Mouse (Mus musculus) monocyte, adult 5-6 weeks (primary cell): ENCODE results near the gene Mrgprb4. TPM values are rescaled to one million over a fixed set of nuclear protein-coding genes. Genes with fewer than 3 reads are reported as not detected.

ENCODE experiments used
- ATAC-seq: fragments of 153-309, 156-312 bp; replicated peaks from 2 replicates; pipeline ENCODE4 v1.8.0; 2017; ENCODE audit warnings: mild to moderate bottlenecking; ENCODE audit not compliant: low TSS enrichment, insufficient number of reproducible peaks, severe bottlenecking, poor library complexity, low FRiP score
- total RNA-seq: library from RNA; stranded (forward); fragments of 200-1000, 200-491, 200-594 nt; gene quantifications from 3 replicates; pipeline ENCODE4 v1.2.3, GENCODE M21; 2017

Gene Mrgprb4
- not detected in 3 replicates for total RNA-seq

DNA sequence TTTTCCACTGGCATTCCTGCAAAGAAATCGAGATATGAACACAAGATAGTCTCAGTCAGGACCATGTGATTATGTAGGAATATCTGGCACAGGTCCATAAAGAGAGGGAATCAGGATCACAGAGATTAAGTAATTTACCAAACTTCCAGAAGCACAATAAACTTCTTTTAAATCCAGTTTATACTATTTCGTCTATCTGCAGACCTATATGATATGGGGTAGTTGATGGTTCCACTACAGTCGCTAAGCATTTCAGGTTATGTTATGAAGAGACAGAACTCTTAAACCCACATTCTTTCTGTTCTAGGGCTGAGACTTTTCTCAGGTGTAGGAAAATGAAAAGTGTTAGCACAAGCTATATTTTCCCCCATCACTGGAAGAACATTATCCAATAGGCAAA lies at the start of gene Mrgprb4:
Gene Mrgprb4, minus strand, starts transcription at position 101 of the 400 bp plus-strand sequence.
- no peak for ATAC-seq

DNA sequence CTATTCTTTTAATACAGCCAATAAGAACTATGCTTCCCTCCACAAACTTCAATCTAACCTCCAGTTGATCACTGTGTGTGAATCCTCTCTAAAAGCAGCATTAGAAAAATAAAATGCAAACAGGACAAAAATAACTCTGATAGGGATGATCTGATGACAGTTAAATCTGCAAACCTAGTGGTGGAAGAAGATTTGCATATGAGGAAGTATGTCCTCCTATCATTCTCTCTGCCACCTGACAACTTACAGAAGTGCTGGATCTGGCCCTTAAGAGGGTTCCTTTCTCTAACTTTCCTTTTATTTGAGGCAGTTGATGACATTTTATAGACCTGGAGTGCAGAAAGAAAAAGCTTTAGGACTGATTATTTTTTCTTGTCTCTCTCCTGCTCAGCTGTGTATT lies 27.0 kb upstream of the Mrgprb4 start:
- no peak for ATAC-seq

GRCm38 (mm10) chr7:48225065-48225464 lies 26.0 kb upstream of the Mrgprb4 start:
- ATAC-seq = no peak

GRCm38 (mm10) chr7:48168919-48169318 lies 30.2 kb downstream of the Mrgprb4 start, which contains the start of gene Mrgprb5:
Mrgprb5 (minus strand) TSS chr7:48169019.
- ATAC-seq = no peak

DNA sequence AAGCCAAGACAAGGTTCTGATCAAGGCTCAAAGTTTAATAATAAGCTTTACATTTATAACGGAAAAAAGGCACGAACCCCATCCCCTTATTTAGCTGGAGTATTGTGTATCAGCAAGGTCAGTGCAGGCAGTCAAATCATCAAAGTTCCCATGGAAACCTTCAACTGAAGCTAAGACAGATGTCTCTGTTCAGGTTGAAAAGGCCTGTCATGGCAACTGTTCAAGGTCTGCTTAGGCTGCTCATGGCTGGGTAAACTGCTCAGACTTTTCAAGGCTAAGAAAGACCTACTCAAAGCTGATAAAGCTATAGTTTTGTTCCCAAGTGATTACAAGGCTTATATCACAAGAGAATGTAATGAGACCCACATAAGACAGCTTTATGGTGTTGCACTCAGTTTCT lies 31.6 kb downstream of the Mrgprb4 start:
- ATAC-seq = no peak

Other genes with a start within 250 kb of the Mrgprb4 start
- not detected in 3 replicates for gene Mrgpra4, start 217.2 kb downstream of the Mrgprb4 start, total RNA-seq
- not detected in 3 replicates for gene Mrgprx1, start 171.7 kb downstream of the Mrgprb4 start, total RNA-seq
- not detected in 3 replicates for gene Mrgprb5, start 30.3 kb downstream of the Mrgprb4 start, total RNA-seq
- not detected in 3 replicates for gene Mrgprb8, start 189.2 kb upstream of the Mrgprb4 start, total RNA-seq